8 mouse cellular contexts compared by ENCODE assay signal in genomic region chr9:64341254-64341566, GRCm38 (mm10). TPM values are rescaled to one million over a fixed set of nuclear protein-coding genes. Genes with fewer than 3 reads are reported as not detected.
A peak's percentile ranks its signal among the peaks of the same experiment; 100 is the strongest.
DNase-seq lines count a peak whose midpoint lies in the region; ATAC-seq and TF ChIP-seq lines count a peak whose summit lies in the region.

Gene Dis3l (minus strand): TSS chr9:64341288.

- in situ Hi-C loops in ES-E14 (cut with MboI; ENCODE audit: low sequenced_read_pairs in 2 of 2, unreplicated experiment in 2 of 2), result no loop called here

- peaks cover 8% of the 10 kb centered on the region in 2 experiments; a peak in 2 of 4 replicates for H3K4me1 ChIP-seq in ES-E14 (ENCODE audit: control insufficient read depth in 2 of 2, insufficient read depth in 2 of 2, low read length in 2 of 2, poor library complexity in 1 of 2)
- H3K4me1 ChIP-seq in forebrain, embryonic 12.5 days, result peaks cover 13% of the 10 kb centered on the region
- H3K4me1 ChIP-seq in hindbrain, embryonic 11.5 days (replicated peaks; ENCODE audit: control insufficient read depth, insufficient read depth, low read length), result no peaks in the 10 kb centered on the region
- H3K4me1 ChIP-seq in liver, embryonic 14.5 days (replicated peaks; ENCODE audit: control insufficient read depth in 2 of 2, insufficient read depth in 2 of 2, low read length in 1 of 2), result peaks cover 4 to 12% of the 10 kb centered on the region in 2 experiments

- TF ChIP-seq CTCF in liver, embryonic 14.5 days (IDR thresholded peaks at IDR 0.05; ENCODE audit: low read depth), result no peak

- WGBS in forebrain, embryonic 12.5 days, result 14% methylated on average over 16 of the region's 16 CpGs
- 15% methylated on average over 16 of the region's 16 CpGs for WGBS in hindbrain, embryonic 11.5 days
- WGBS in liver, embryonic 14.5 days (ENCODE audit: insufficient replicate concordance), result 8% methylated on average over 16 of the region's 16 CpGs

- peak within 1 kb of the TSS; percentile 85 for H3K9ac ChIP-seq in ES-E14 (ENCODE audit: insufficient read depth, low read depth, low read length, poor library complexity, severe bottlenecking)
- H3K9ac ChIP-seq in forebrain, embryonic 12.5 days, result peak within 1 kb of the TSS; percentile 98
- H3K9ac ChIP-seq in hindbrain, embryonic 11.5 days (ENCODE audit: low read depth, low read length), result peak within 1 kb of the TSS; percentile 100
- peak within 1 kb of the TSS; percentile 97 for H3K9ac ChIP-seq in liver, embryonic 14.5 days (replicated peaks)

- ATAC-seq in forebrain, embryonic 12.5 days (ENCODE audit: low FRiP score), result 0 out of 2 replicates have a peak, but pooled peaks have one; percentile 1
- 0 out of 2 replicates have a peak, but pooled peaks have one; percentile 9 for ATAC-seq in hindbrain, embryonic 11.5 days (ENCODE audit: low FRiP score)
- no peak for ATAC-seq in liver, embryonic 14.5 days (ENCODE audit: insufficient read depth)

- no peaks in the 10 kb centered on the region for H3K9me3 ChIP-seq in ES-E14 (ENCODE audit: control insufficient read depth, insufficient read depth, low read depth, low read length)
- no peaks in the 10 kb centered on the region for H3K9me3 ChIP-seq in forebrain, embryonic 12.5 days
- H3K9me3 ChIP-seq in hindbrain, embryonic 11.5 days (ENCODE audit: control insufficient read depth, low read length), result no peaks in the 10 kb centered on the region
- no peaks in the 10 kb centered on the region for H3K9me3 ChIP-seq in liver, embryonic 14.5 days (ENCODE audit: control insufficient read depth, low read length)

- no peaks in the 10 kb centered on the region for H3K36me3 ChIP-seq in ES-E14 (ENCODE audit: control insufficient read depth, insufficient read depth, low read length, poor library complexity, severe bottlenecking)
- peaks cover 10% of the 10 kb centered on the region for H3K36me3 ChIP-seq in forebrain, embryonic 12.5 days (replicated peaks)
- no peaks in the 10 kb centered on the region for H3K36me3 ChIP-seq in hindbrain, embryonic 11.5 days (ENCODE audit: control insufficient read depth, insufficient read depth, low read length)
- H3K36me3 ChIP-seq in liver, embryonic 14.5 days (replicated peaks; ENCODE audit: control insufficient read depth, insufficient read depth, low read depth), result no peaks in the 10 kb centered on the region

- no peak for TF ChIP-seq EP300 in liver, embryonic 14.5 days (IDR thresholded peaks at IDR 0.05; ENCODE audit: low read depth)

- peak within 1 kb of the TSS; percentile 81 to 82 for H3K4me3 ChIP-seq in ES-E14 (ENCODE audit: insufficient read depth in 1 of 2, low read depth in 1 of 2, low read length in 2 of 2, poor library complexity in 1 of 2, severe bottlenecking in 1 of 2)
- H3K4me3 ChIP-seq in forebrain, embryonic 12.5 days (replicated peaks), result peak within 1 kb of the TSS; percentile 58
- peak within 1 kb of the TSS; percentile 63 for H3K4me3 ChIP-seq in hindbrain, embryonic 11.5 days (ENCODE audit: low read depth, low read length)
- peak within 1 kb of the TSS; percentile 79 to 83 for H3K4me3 ChIP-seq in liver, embryonic 14.5 days (ENCODE audit: insufficient read depth in 1 of 2, low read depth in 2 of 2, low read length in 2 of 2)

- peak within 1 kb of the TSS; percentile 75 for H3K4me2 ChIP-seq in forebrain, embryonic 12.5 days
- H3K4me2 ChIP-seq in hindbrain, embryonic 11.5 days (replicated peaks; ENCODE audit: low read depth, low read length), result peak within 1 kb of the TSS; percentile 78
- H3K4me2 ChIP-seq in liver, embryonic 14.5 days (ENCODE audit: low read depth), result peak within 1 kb of the TSS; percentile 88

- H3K27ac ChIP-seq in ES-E14 (ENCODE audit: insufficient read depth, low read depth, low read length, poor library complexity, severe bottlenecking), result peak within 1 kb of the TSS; percentile 26; the same call in 1 of the 2 replicates
- peak within 1 kb of the TSS; percentile 99 for H3K27ac ChIP-seq in forebrain, embryonic 12.5 days
- peak within 1 kb of the TSS; percentile 99 for H3K27ac ChIP-seq in hindbrain, embryonic 11.5 days (ENCODE audit: low read depth, low read length)
- peak within 1 kb of the TSS; percentile 74 for H3K27ac ChIP-seq in liver, embryonic 14.5 days

- no peaks in the 10 kb centered on the region for H3K27me3 ChIP-seq in forebrain, embryonic 12.5 days
- no peaks in the 10 kb centered on the region for H3K27me3 ChIP-seq in hindbrain, embryonic 11.5 days (ENCODE audit: control insufficient read depth, insufficient read depth, low read length)
- H3K27me3 ChIP-seq in liver, embryonic 14.5 days (ENCODE audit: control insufficient read depth, insufficient read depth, low read length), result no peaks in the 10 kb centered on the region

- DNase-seq in cerebellum, adult 9-10 months, result peak; percentile 64
- no peak for DNase-seq in cerebellum, postnatal 25 days
- no peak for DNase-seq in ES-E14 (ENCODE audit: low read depth, low spot score)
- DNase-seq in hindbrain, embryonic 11.5 days (ENCODE audit: low spot score), result no peak
- peak in 1 of 3 experiments; percentile 56 for DNase-seq in liver, embryonic 14.5 days (ENCODE audit: low read depth in 3 of 3, low spot score in 3 of 3)
- DNase-seq in yolk sac, embryonic 10.5 days (ENCODE audit: low spot score), result no peak
- DNase-seq in urinary bladder, postnatal 25 days (ENCODE audit: low spot score), result no peak

TF ChIP-seq in ES-E14, 5 proteins besides CTCF, POLR2A, EP300 and RAD21:
- no peak for TF ChIP-seq CHD2 (IDR thresholded peaks at IDR 0.05; ENCODE audit: low read depth, low read length)
- no peak for TF ChIP-seq ZC3H11A (IDR thresholded peaks at IDR 0.05; ENCODE audit: borderline replicate concordance, low read depth, low read length)
- TF ChIP-seq HCFC1 (IDR thresholded peaks at IDR 0.05; ENCODE audit: borderline replicate concordance, insufficient read depth, low read length), result no peak
- TF ChIP-seq MAFK (IDR thresholded peaks at IDR 0.05; ENCODE audit: insufficient read depth, low read depth, low read length), result no peak
- no peak for TF ChIP-seq ZNF384 (IDR thresholded peaks at IDR 0.05; ENCODE audit: low read depth, low read length)
TF ChIP-seq in ES-E14: peak in this region for 0.

RNA-seq across cellular contexts. Expression of gene Dis3l, which starts in this region (rescaled TPM):
- 10.1 and 11.2 TPM in 2 replicates for total RNA-seq in ES-E14 (2012; rRNA removed)
- 24.8 and 24.9 TPM in 2 replicates for polyA plus RNA-seq in forebrain, embryonic 12.5 days (2016; fragmentation: Nextera tagmentation; extraction: Ambion mirVana)
- polyA plus RNA-seq in hindbrain, embryonic 11.5 days (2014; fragmentation: Nextera tagmentation; extraction: Ambion mirVana), result 21.7 and 25.7 TPM in 2 replicates
- 3.4 and 4.9 TPM in 2 replicates for polyA plus RNA-seq in liver, embryonic 14.5 days (2012; rRNA removed)
- 8.0 and 8.6 TPM in 2 replicates for polyA plus RNA-seq in liver, embryonic 14.5 days (2014; fragmentation: Nextera tagmentation; extraction: Ambion mirVana)

Comparison
In these comparisons a context has a peak if more than half of its experiments do, and no peak if none do; other contexts are left out.
1. H3K27ac ChIP-seq: peak in every context shown above with its lines; median percentile 99 in forebrain, embryonic 12.5 days; 99 in hindbrain, embryonic 11.5 days; 74 in liver, embryonic 14.5 days; 26 in ES-E14.